Mouse (Mus musculus) kidney, embryonic 16.5 days (tissue): Measurements from ENCODE around the gene Nicn1. TPM values are rescaled to one million over a fixed set of nuclear protein-coding genes. Genes with fewer than 3 reads are reported as not detected.

Source experiments
- ATAC-seq: fragments of 200-750 bp; cut with Nextera tagmentation; 2 replicates; pipeline ENCODE4 v1.8.0; 2017; ENCODE audit warnings: moderate TSS enrichment; ENCODE audit not compliant: low FRiP score, low TSS enrichment
- H3K27ac ChIP-seq: fragments of 300-500 bp; sonication (generic); 2 replicates; pipeline ENCODE4 v1.5.1; 2014; ENCODE audit warnings: low read length
- H3K27me3 ChIP-seq: fragments of 300-500 bp; sonication (generic); 2 replicates; pipeline ENCODE4 v1.6.1; 2014; ENCODE audit warnings: low read length, control low read depth, mixed read lengths; ENCODE audit not compliant: insufficient read depth
- H3K36me3 ChIP-seq: fragments of 300-500 bp; sonication (generic); 2 replicates; pipeline ENCODE4 v1.6.1; 2014; ENCODE audit warnings: low read length, control low read depth, mixed read lengths; ENCODE audit not compliant: insufficient read depth
- H3K4me1 ChIP-seq: fragments of 300-500 bp; sonication (generic); 2 replicates; pipeline ENCODE4 v1.6.1; 2014; ENCODE audit warnings: low read length, control low read depth, mixed read lengths; ENCODE audit not compliant: insufficient read depth
- H3K4me2 ChIP-seq: fragments of 300-500 bp; sonication (generic); replicated peaks from 2 replicates; pipeline ENCODE4 v1.6.1; 2014; ENCODE audit warnings: low read depth, low read length
- H3K4me3 ChIP-seq: fragments of 300-500 bp; sonication (generic); 2 replicates; pipeline ENCODE4 v1.5.1; 2014; ENCODE audit warnings: mild to moderate bottlenecking, low read length
- H3K9ac ChIP-seq: fragments of 300-500 bp; sonication (generic); replicated peaks from 2 replicates; pipeline ENCODE4 v1.6.1; 2014; ENCODE audit warnings: low read length
- H3K9me3 ChIP-seq: fragments of 300-500 bp; sonication (generic); 2 replicates; pipeline ENCODE4 v1.6.1; 2016; ENCODE audit warnings: low read length, control low read depth
- WGBS: fragments of 180-500 bp; shearing (Covaris S2); extraction: QIAGEN DNeasy Blood & Tissue Kit; methylation state at CpG from one replicate; pipeline ENCODE4 v1.1.7; 2014; 5-methylcytosine and 5-hydroxymethylcytosine counted together
- polyA plus RNA-seq: library from polyadenylated mRNA; unstranded; fragments of >200 nt; fragmentation: Nextera tagmentation; extraction: Ambion mirVana; gene quantifications from 2 replicates; pipeline ENCODE4 v1.2.1, GENCODE M21; 2015

Gene Nicn1
- polyA plus RNA-seq, 1 experiment from 2014 or later, result 37.2 TPM

DNA sequence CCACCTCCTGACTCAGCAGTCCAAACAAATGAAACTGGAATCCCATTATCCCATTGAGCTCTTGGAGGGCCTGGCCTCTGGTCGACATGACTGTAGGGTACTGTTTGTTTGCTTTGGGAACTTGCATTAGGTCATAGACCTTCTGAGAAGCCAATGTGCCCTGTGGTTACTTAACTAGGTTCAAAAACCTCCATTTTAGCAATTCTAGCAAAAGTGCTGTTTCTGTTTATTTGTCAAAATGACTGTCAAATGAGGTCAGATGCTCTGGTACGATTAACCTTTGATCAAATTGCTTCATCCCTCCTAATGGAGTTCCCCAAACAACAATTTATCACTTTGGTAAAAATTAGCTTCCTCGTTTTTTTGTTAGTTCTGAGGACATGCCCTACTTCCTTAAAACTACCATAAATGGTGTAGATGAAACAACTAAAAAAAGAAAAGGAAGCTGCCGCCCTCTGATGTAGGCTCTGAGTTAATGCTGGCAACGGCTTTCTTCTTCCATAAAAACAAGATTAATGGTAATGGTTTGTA is 52.1 kb downstream of the Nicn1 start:
- Histone ChIP-seq H3K9me3 (no peaks in the 10 kb centered on the region), H3K27me3 (no peaks in the 10 kb centered on the region), H3K27ac (peak overlapping the region; percentile 84), H3K4me1 (peaks cover 45% of the 10 kb centered on the region), H3K36me3 (0 out of 2 replicates have a peak, but pooled peaks cover 2% of the 10 kb centered on the region), H3K9ac (no peak overlapping the region), H3K4me3 (no peak overlapping the region), H3K4me2 (no peak overlapping the region)
- no peak for ATAC-seq
- 31% methylated on average over 5 of the region's 5 CpGs for WGBS

DNA sequence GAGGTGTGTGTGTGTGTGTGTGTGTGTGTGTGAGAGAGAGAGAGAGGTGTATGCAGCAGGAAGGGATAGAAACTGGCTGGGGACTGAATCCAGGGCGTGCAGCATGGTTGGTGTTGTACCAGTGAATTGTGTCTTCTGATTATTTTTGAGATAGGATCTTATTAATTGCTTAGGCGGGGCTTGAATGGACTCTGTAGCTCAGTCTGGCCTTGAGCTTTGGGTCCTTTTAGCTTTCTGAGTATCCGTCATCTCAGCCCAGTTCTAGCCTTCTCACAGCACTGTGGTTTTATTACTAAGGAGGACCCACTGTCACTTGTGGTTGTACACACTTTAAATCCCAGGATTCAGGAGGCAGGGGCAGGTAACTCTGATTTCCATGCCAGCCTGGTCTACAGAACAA is 53.1 kb downstream of the Nicn1 start:
- Histone ChIP-seq H3K4me2 (no peak overlapping the region), H3K4me1 (peaks cover 43% of the 10 kb centered on the region), H3K27ac (peak overlapping the region; percentile 5; the same call in 1 of the 2 replicates), H3K9ac (no peak overlapping the region), H3K36me3 (no peaks in the 10 kb centered on the region), H3K27me3 (no peaks in the 10 kb centered on the region), H3K4me3 (no peak overlapping the region), H3K9me3 (no peaks in the 10 kb centered on the region)
- no peak for ATAC-seq
- 69% methylated on average over 3 of the region's 3 CpGs for WGBS

- H3K9me3 ChIP-seq, result no peaks in the 10 kb centered on the region
- no peak overlapping the region for H3K4me2 ChIP-seq
- peaks cover 43% of the 10 kb centered on the region for H3K4me1 ChIP-seq
- 100% methylated on average over 1 of the region's 1 CpGs for WGBS
- H3K9ac ChIP-seq, result no peak overlapping the region
- H3K36me3 ChIP-seq, result no peaks in the 10 kb centered on the region
- no peak overlapping the region for H3K4me3 ChIP-seq
- H3K27ac ChIP-seq, result peak overlapping the region; percentile 5; the same call in 1 of the 2 replicates
- ATAC-seq, result no peak
- no peaks in the 10 kb centered on the region for H3K27me3 ChIP-seq
Measured at GRCm38 (mm10) chr9:108343835-108344234, 53.6 kb downstream of the Nicn1 start.

DNA sequence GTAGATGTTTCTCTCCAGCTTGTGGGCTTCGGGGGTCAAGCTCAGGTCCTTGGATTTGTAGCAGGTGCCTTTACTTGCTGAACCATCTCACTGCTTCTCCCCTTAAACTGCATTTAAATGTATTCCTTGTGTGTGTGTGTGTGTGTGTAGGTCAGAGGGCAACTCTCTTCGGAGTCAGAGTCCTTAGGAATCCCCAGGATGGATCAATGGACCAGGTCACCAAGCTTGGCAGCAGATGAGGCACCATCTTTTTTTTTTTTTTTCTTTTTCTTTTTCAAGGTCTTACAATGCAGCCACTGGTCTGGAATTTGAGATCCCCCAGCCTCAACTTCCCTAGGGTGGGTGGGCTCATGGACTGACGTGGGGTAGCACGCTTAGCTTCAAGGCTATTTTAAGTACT is 54.2 kb downstream of the Nicn1 start:
- Histone ChIP-seq H3K9ac (no peak overlapping the region), H3K4me2 (no peak overlapping the region), H3K27ac (no peak overlapping the region), H3K4me3 (no peak overlapping the region), H3K4me1 (peaks cover 46% of the 10 kb centered on the region), H3K36me3 (no peaks in the 10 kb centered on the region), H3K27me3 (no peaks in the 10 kb centered on the region), H3K9me3 (no peaks in the 10 kb centered on the region)
- ATAC-seq, result no peak
- 82% methylated on average over 4 of the region's 4 CpGs for WGBS

Other genes with a start within 250 kb of the Nicn1 start
- 30.9 and 32.4 TPM in 2 replicates for gene Gmppb, start 241.2 kb upstream of the Nicn1 start, polyA plus RNA-seq
- 2.9 and 3.3 TPM in 2 replicates for gene Amigo3, start 237.3 kb upstream of the Nicn1 start, polyA plus RNA-seq
- gene Mst1, start 210.0 kb upstream of the Nicn1 start, polyA plus RNA-seq, result 0.10 and 0.21 TPM in 2 replicates
- gene Rnf123, start 207.1 kb upstream of the Nicn1 start, polyA plus RNA-seq, result 37.2 and 44.3 TPM in 2 replicates
- gene Apeh, start 195.8 kb upstream of the Nicn1 start, polyA plus RNA-seq, result 87.8 and 93.0 TPM in 2 replicates
- gene Bsn, start 100.0 kb upstream of the Nicn1 start, polyA plus RNA-seq, result 0.64 and 0.67 TPM in 2 replicates
- 163 and 182 TPM in 2 replicates for gene Dag1, start 26.5 kb upstream of the Nicn1 start, polyA plus RNA-seq
- 40.8 and 43.7 TPM in 2 replicates for gene Amt, start 6.4 kb downstream of the Nicn1 start, polyA plus RNA-seq
- gene Rhoa, start 15.7 kb downstream of the Nicn1 start, polyA plus RNA-seq, result 495 and 508 TPM in 2 replicates
- gene Tcta, start 15.7 kb downstream of the Nicn1 start, polyA plus RNA-seq, result 34.9 and 38.9 TPM in 2 replicates
- gene Gpx1, start 48.5 kb downstream of the Nicn1 start, polyA plus RNA-seq, result 686 and 695 TPM in 2 replicates
- 113 and 119 TPM in 2 replicates for gene Usp4, start 57.4 kb downstream of the Nicn1 start, polyA plus RNA-seq
- 0.62 and 1.2 TPM in 2 replicates for gene 1700102P08Rik, start 102.4 kb downstream of the Nicn1 start, polyA plus RNA-seq
- gene Ccdc36, start 138.1 kb downstream of the Nicn1 start, polyA plus RNA-seq, result 1.5 and 1.7 TPM in 2 replicates
- gene BC048562, start 146.1 kb downstream of the Nicn1 start, polyA plus RNA-seq, result not detected in 2 replicates
- 77.0 and 82.4 TPM in 2 replicates for gene Ccdc71, start 170.1 kb downstream of the Nicn1 start, polyA plus RNA-seq
- gene Klhdc8b, start 171.2 kb downstream of the Nicn1 start, polyA plus RNA-seq, result 38.8 and 41.6 TPM in 2 replicates
- gene Lamb2, start 189.3 kb downstream of the Nicn1 start, polyA plus RNA-seq, result 68.5 and 73.6 TPM in 2 replicates
- 79.1 and 82.0 TPM in 2 replicates for gene Usp19, start 200.2 kb downstream of the Nicn1 start, polyA plus RNA-seq
- 127 and 140 TPM in 2 replicates for gene Qars, start 217.3 kb downstream of the Nicn1 start, polyA plus RNA-seq
- 129 and 135 TPM in 2 replicates for gene Qrich1, start 226.4 kb downstream of the Nicn1 start, polyA plus RNA-seq